Mouse (Mus musculus) heart, embryonic 10.5 days (tissue): ENCODE results near the gene Prss22. TPM values are rescaled to one million over a fixed set of nuclear protein-coding genes. Genes with fewer than 3 reads are reported as not detected.
A peak's percentile ranks its signal among the peaks of the same experiment; 100 is the strongest.
"Not testable (repeated sequence)": the region's sequence is repeated elsewhere in the genome, so short reads cannot be mapped to it uniquely, and the experiment has no call there.

ENCODE experiments used
- DNase-seq: peaks from one replicate; pipeline ENCODE4 v3.0.0-alpha.2; 2017; ENCODE audit warnings: low spot score
- H3K27ac ChIP-seq: fragments of 300-500 bp; sonication (generic); 2 replicates; pipeline ENCODE4 v1.5.1; 2016; ENCODE audit warnings: mild to moderate bottlenecking
- H3K27me3 ChIP-seq: fragments of 300-500 bp; sonication (generic); 2 replicates; pipeline ENCODE4 v1.6.1; 2016; ENCODE audit warnings: mild to moderate bottlenecking; ENCODE audit not compliant: poor library complexity, insufficient read depth, severe bottlenecking
- H3K36me3 ChIP-seq: fragments of 300-500 bp; sonication (generic); 2 replicates; pipeline ENCODE4 v1.6.1; 2016; ENCODE audit warnings: mild to moderate bottlenecking, moderate library complexity
- H3K4me1 ChIP-seq: fragments of 300-500 bp; sonication (generic); 2 replicates; pipeline ENCODE4 v1.6.1; 2016; ENCODE audit warnings: mild to moderate bottlenecking
- H3K4me3 ChIP-seq: fragments of 300-500 bp; sonication (generic); 2 replicates; pipeline ENCODE4 v1.5.1; 2016; ENCODE audit warnings: mild to moderate bottlenecking, moderate library complexity
- H3K9me3 ChIP-seq: fragments of 300-500 bp; sonication (generic); 2 replicates; pipeline ENCODE4 v1.6.1; 2016; ENCODE audit warnings: mild to moderate bottlenecking, moderate library complexity
- WGBS: fragments of 180-500 bp; shearing (Covaris S2); methylation state at CpG from one replicate; pipeline ENCODE4 v1.1.7; 2016; 5-methylcytosine and 5-hydroxymethylcytosine counted together
- microRNA-seq: library from miRNA; unstranded; fragments of <30 nt; microRNA quantifications from one replicate; pipeline ENCODE4, GENCODE M21; 2017
- polyA plus RNA-seq: library from polyadenylated mRNA; unstranded; fragments of >200 nt; fragmentation: Nextera tagmentation; extraction: Ambion mirVana; gene quantifications from 2 replicates; pipeline ENCODE4 v1.2.1, GENCODE M21; 2016

The Prss22 gene
- polyA plus RNA-seq, 1 experiment from 2014 or later, result 1.2 TPM

- H3K4me3 ChIP-seq, result no peak overlapping the region
- H3K27me3 ChIP-seq, result no peaks in the 10 kb centered on the region; the same call in 1 of the 2 replicates
- H3K36me3 ChIP-seq, result no peaks in the 10 kb centered on the region
- WGBS, result 77% methylated on average over 4 of the region's 4 CpGs
- peaks cover 6% of the 10 kb centered on the region for H3K4me1 ChIP-seq
- no peak for DNase-seq
- no peaks in the 10 kb centered on the region for H3K9me3 ChIP-seq
- no peak overlapping the region for H3K27ac ChIP-seq
These were observed 36.3 kb downstream of the Prss22 start for GRCm38 (mm10) chr17:23961573-23962122.

- Histone ChIP-seq H3K36me3 (no peaks in the 10 kb centered on the region), H3K27me3 (peaks cover 4% of the 10 kb centered on the region; the same call in 1 of the 2 replicates), H3K9me3 (no peaks in the 10 kb centered on the region), H3K4me3 (no peak overlapping the region), H3K27ac (peak overlapping the region; percentile 50; the same call in 1 of the 2 replicates), H3K4me1 (no peaks in the 10 kb centered on the region; the same call in none of the 2 replicates)
- WGBS, result 36% methylated on average over 3 of the region's 3 CpGs
- peak; percentile 87 for DNase-seq
These were observed 37.7 kb downstream of the Prss22 start for GRCm38 (mm10) chr17:23960084-23960738.

- no peaks in the 10 kb centered on the region for H3K36me3 ChIP-seq
- WGBS, result 69% methylated on average over 5 of the region's 5 CpGs
- H3K27ac ChIP-seq, result no peak within 1 kb of the TSS
- H3K4me1 ChIP-seq, result no peaks in the 10 kb centered on the region; the same call in none of the 2 replicates
- H3K9me3 ChIP-seq, result no peaks in the 10 kb centered on the region
- DNase-seq, result no peak
- H3K27me3 ChIP-seq, result peaks cover 6% of the 10 kb centered on the region; the same call in 1 of the 2 replicates
- no peak within 1 kb of the TSS for H3K4me3 ChIP-seq
These were observed 42.7 kb downstream of the Prss22 start, which contains the start of gene Sbpl for GRCm38 (mm10) chr17:23955174-23955573. Sbpl (minus strand) TSS chr17:23955274.

GRCm38 (mm10) chr17:23950828-23951227 is 47.1 kb downstream of the Prss22 start:
- H3K36me3 ChIP-seq, H3K9me3 ChIP-seq, H3K4me3 ChIP-seq, H3K27me3 ChIP-seq, H3K4me1 ChIP-seq, H3K27ac ChIP-seq, DNase-seq: not testable (repeated sequence)
- WGBS, result 69% methylated on average over 4 of the region's 4 CpGs

GRCm38 (mm10) chr17:23949068-23949467 is 48.8 kb downstream of the Prss22 start:
- no peaks in the 10 kb centered on the region for H3K4me1 ChIP-seq
- H3K4me3 ChIP-seq, result no peak overlapping the region
- no peak overlapping the region for H3K27ac ChIP-seq
- no peaks in the 10 kb centered on the region for H3K36me3 ChIP-seq
- no peak for DNase-seq
- no peaks in the 10 kb centered on the region for H3K9me3 ChIP-seq
- WGBS, result 67% methylated on average over 2 of the region's 2 CpGs
- H3K27me3 ChIP-seq, result no peaks in the 10 kb centered on the region

GRCm38 (mm10) chr17:23947486-23947885 is 50.4 kb downstream of the Prss22 start:
- 71% methylated on average over 4 of the region's 4 CpGs for WGBS
- H3K36me3 ChIP-seq, H3K4me1 ChIP-seq, DNase-seq, H3K27me3 ChIP-seq, H3K4me3 ChIP-seq, H3K27ac ChIP-seq, H3K9me3 ChIP-seq: not testable (repeated sequence)

Small RNA genes lying within 50 kb of the gene (microRNA-seq; reads per million reads assigned to microRNA genes)
- not detected for gene Gm27700

Other genes with a start within 250 kb of the Prss22 start
- gene Flywch1, start 226.5 kb downstream of the Prss22 start, polyA plus RNA-seq, result 97.9 and 117 TPM in 2 replicates
- 9.0 and 20.3 TPM in 2 replicates for gene Flywch2, start 212.0 kb downstream of the Prss22 start, polyA plus RNA-seq
- gene Srrm2, start 207.6 kb downstream of the Prss22 start, polyA plus RNA-seq, result 342 and 505 TPM in 2 replicates
- 907 and 984 TPM in 2 replicates for gene Elob, start 169.0 kb downstream of the Prss22 start, polyA plus RNA-seq
- gene Prss33, start 162.0 kb downstream of the Prss22 start, polyA plus RNA-seq, result not detected in 2 replicates
- gene Prss32, start 154.2 kb downstream of the Prss22 start, polyA plus RNA-seq, result not detected in 2 replicates
- gene Prss41, start 153.9 kb downstream of the Prss22 start, polyA plus RNA-seq, result 0.41 and 1.5 TPM in 2 replicates
- gene Prss21, start 130.0 kb downstream of the Prss22 start, polyA plus RNA-seq, result not detected in 2 replicates
- gene Dcpp1, start 117.2 kb downstream of the Prss22 start, polyA plus RNA-seq, result not detected in 2 replicates
- gene Dcpp2, start 117.2 kb downstream of the Prss22 start, polyA plus RNA-seq, result not detected in 2 replicates
- not detected in 2 replicates for gene Dcpp3, start 80.6 kb downstream of the Prss22 start, polyA plus RNA-seq
- 0.21 TPM in 1 of 2 replicates, not detected in the other for gene Sbp, start 56.4 kb downstream of the Prss22 start, polyA plus RNA-seq
- gene Sbpl, start 42.8 kb downstream of the Prss22 start, polyA plus RNA-seq, result not detected in 2 replicates
- gene Prss30, start 17.5 kb downstream of the Prss22 start, polyA plus RNA-seq, result 0.18 TPM in 1 of 2 replicates, not detected in the other
- 0.38 and 1.2 TPM in 2 replicates for gene Prss27, start 40.0 kb upstream of the Prss22 start, polyA plus RNA-seq
- 55.2 and 71.8 TPM in 2 replicates for gene Kctd5, start 75.4 kb upstream of the Prss22 start, polyA plus RNA-seq
- gene Pdpk1, start 152.8 kb upstream of the Prss22 start, polyA plus RNA-seq, result 33.0 and 38.7 TPM in 2 replicates
- gene Amdhd2, start 165.7 kb upstream of the Prss22 start, polyA plus RNA-seq, result 40.0 and 44.5 TPM in 2 replicates
- gene Atp6v0c, start 171.6 kb upstream of the Prss22 start, polyA plus RNA-seq, result 538 and 598 TPM in 2 replicates
- 5.3 TPM in 2 replicates for gene Tbc1d24, start 207.5 kb upstream of the Prss22 start, polyA plus RNA-seq
- gene Ntn3, start 211.4 kb upstream of the Prss22 start, polyA plus RNA-seq, result 1.9 and 3.6 TPM in 2 replicates
- gene Tedc2, start 222.8 kb upstream of the Prss22 start, polyA plus RNA-seq, result 9.9 and 10.0 TPM in 2 replicates